Mouse (Mus musculus) brown adipose tissue, adult 24 weeks (tissue): Measurements from ENCODE around the gene Ints7. TPM values are rescaled to one million over a fixed set of nuclear protein-coding genes. Genes with fewer than 3 reads are reported as not detected.

Experiments used
- H3K27ac ChIP-seq: fragments of 200-500 bp; replicated peaks from 2 replicates; pipeline ENCODE4 v1.5.1; 2012; ENCODE audit warnings: low read depth, mild to moderate bottlenecking, low read length
- H3K4me1 ChIP-seq: fragments of 200-500 bp; 2 replicates; pipeline ENCODE4 v1.6.1; 2012; ENCODE audit warnings: low read length, mixed read lengths; ENCODE audit not compliant: control insufficient read depth, insufficient read depth, insufficient read length
- H3K4me3 ChIP-seq: fragments of 200-500 bp; 2 replicates; pipeline ENCODE4 v1.5.1; 2012; ENCODE audit warnings: low read depth, mild to moderate bottlenecking, low read length, moderate library complexity; ENCODE audit not compliant: insufficient read depth
- polyA plus RNA-seq: library from polyadenylated mRNA; stranded (reverse); fragments of >200 nt; gene quantifications from 2 replicates; pipeline ENCODE4 v1.2.4, GENCODE M21; 2012; ENCODE audit not compliant: missing spikeins, insufficient read depth, insufficient read length

Gene Ints7
- polyA plus RNA-seq, 1 experiment: 9.3 TPM

DNA sequence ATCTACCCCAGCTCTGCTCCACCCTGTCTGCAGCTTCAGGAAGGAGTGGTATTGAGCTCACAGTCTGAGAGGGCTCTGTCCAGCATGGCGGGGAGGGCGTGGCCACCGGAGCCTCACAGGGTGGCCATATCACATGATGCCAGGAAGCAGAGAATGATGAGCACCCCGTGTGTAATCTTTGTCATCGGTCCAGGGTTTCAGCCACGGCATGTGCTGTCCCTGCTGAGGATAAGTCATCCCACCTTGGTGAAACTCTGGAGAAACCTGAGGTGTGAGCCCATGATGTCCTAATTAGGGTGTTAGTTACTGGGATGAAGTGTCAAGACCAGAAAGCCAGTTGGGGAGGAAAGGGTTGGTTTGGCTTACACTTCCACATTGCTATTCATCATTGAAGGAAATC lies 33.6 kb downstream of the Ints7 start:
- Histone ChIP-seq H3K4me1 (no peaks in the 10 kb centered on the region), H3K4me3 (no peak overlapping the region), H3K27ac (no peak overlapping the region)

DNA sequence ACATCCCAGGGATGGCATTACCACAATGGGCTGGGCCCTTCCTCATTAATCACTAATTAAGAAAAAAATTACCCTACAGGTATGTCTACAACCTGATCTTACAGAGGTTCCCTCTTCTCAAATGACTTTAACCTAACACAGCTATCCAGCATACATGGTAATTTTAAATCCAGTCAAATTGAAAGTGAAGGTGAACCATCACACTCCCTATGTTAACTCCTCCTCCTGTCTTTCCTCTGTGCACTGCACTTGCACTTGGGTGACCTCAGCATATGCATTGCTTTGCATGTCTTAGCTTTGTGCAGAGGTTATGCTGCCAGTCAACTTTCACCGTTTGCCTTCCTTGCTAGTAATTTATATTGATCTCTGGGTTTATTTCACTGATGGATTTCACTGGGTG lies 34.1 kb downstream of the Ints7 start:
- no peak overlapping the region for H3K27ac ChIP-seq
- H3K4me1 ChIP-seq: no peaks in the 10 kb centered on the region
- no peak overlapping the region for H3K4me3 ChIP-seq

DNA sequence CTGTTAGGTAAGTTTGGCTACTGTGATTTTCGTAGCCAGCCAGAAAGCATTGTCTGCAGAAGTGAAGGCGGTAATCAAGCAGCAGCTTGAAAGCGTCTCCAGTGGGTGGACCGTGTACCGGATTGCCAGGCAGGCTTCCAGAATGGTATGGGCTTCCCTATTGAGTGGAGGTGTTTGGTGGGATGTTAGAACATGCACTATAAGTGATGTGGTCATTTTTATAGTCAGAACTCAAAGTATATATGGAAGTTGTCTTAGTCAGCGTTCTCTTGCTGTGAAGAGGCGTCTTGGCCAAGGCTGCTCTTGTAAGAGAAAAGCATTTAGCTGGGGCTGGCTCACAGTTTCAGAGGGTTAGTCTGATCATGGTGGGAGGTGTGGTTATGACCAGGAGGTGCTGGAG lies 34.9 kb downstream of the Ints7 start:
- Histone ChIP-seq H3K4me1 (no peaks in the 10 kb centered on the region), H3K27ac (no peak overlapping the region), H3K4me3 (no peak overlapping the region)

DNA sequence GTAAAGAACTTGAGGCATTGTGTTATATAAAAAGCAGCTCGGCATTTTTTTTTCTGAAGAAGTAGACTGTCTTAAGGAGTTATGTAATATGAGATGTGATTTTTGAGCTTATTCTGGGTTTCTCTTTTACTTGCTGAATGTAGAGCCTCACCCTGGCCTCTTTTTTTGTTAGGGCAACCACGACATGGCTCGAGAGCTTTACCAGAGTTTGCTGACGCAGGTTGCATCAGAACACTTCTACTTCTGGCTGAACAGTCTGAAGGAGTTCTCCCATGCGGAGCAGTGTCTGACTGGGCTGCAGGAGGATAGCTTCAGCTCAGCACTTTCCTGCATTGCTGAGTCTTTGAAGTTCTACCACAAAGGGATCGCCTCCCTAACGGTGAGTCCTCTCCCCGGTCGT lies 36.2 kb downstream of the Ints7 start:
- H3K4me1 ChIP-seq: no peaks in the 10 kb centered on the region
- no peak overlapping the region for H3K27ac ChIP-seq
- no peak overlapping the region for H3K4me3 ChIP-seq

DNA sequence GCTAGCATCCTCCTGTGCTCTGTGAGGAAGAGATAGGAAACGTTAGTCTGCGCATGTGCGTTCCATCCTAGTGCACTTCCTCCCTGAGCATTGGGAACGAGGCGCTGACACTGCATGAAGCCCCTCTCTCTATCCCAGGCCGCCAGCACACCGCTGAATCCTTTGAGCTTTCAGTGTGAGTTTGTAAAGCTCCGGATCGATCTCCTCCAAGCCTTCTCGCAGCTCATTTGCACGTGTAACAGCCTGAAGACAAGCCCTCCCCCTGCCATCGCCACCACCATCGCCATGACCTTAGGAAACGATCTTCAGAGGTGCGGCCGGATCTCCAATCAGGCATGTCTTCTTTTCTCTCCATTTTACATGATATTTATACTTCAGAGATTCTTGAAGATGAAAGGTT lies 37.4 kb downstream of the Ints7 start:
- Histone ChIP-seq H3K27ac (no peak overlapping the region), H3K4me3 (no peak overlapping the region)

DNA sequence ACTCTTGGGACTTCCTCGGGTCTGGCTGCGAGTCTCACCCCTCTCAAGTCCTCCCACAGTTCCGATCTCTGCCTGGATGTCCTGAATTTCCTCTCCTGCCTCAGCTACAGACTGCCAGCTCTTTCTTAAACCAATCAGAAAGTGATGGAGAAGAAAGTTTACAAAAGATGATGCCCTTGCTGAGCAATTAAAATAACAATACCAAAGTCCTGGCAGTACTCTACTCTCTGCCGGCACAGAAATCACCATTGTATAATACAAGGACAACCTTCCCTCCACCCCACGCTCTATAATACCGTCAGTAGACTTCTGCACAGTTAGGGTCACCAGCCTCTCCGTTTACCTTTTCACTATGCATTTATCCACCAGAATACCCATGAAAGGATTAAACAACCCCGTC lies 40.8 kb downstream of the Ints7 start:
- H3K27ac ChIP-seq: no peak overlapping the region
- peaks cover 1% of the 10 kb centered on the region; the same call in 1 of the 2 replicates for H3K4me1 ChIP-seq
- H3K4me3 ChIP-seq: no peak overlapping the region

More for the DNA sequence above, 37.4 kb downstream of the Ints7 start:
- no peaks in the 10 kb centered on the region for H3K4me1 ChIP-seq

DNA sequence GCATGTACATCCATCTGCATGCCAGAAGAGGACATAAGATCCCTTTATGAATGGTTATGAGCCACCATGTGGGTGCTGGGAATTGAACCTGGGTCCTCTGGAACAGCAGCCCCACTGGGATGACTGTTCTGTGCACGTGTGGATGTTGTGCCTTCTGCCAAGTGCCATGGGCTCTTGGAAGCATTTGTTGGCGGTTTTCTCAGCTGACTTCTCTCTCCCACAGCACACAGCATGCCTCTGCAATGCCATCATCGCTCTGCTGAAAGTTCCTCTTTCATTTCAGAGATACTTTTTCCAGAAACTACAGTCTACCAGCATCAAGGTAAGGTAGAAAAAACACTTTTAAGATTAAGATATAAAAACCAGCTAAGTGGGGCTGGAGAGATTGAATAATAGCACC lies 42.2 kb downstream of the Ints7 start:
- Histone ChIP-seq H3K4me3 (no peak overlapping the region), H3K27ac (no peak overlapping the region), H3K4me1 (peaks cover 2% of the 10 kb centered on the region; the same call in 1 of the 2 replicates)

DNA sequence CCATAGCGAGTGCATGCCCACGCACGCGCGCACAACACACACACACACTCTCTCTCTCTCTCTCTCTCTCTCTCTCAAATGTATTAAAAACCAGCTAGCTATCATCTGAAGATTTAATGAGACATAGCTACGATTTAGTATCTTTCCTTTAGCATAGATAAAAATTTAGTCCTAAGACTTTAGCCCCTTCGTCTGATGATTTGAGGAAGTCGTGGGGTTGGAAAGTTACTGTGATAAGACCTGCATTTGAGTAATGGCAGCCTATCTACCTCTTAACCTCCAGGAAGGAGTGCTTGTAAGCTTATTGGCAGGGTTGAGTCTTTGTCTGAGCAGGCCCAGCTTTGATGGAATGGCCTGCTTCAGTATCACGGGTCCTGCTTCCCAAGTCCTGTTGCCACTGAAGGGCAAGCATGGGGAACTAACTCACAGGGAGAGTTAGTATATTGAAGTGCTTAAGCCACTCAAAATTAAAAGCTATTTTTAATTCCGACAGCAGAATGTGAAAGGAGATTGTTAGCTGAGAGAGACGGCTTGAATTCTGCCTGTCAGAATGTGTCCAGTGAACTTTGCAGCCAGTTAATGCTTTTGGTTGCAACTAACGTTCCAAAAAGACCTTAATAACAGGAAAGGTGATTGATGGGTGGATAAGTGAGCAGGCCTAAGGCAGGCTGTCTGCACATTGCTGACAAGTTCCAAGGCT lies 42.8 kb downstream of the Ints7 start:
- H3K4me3 ChIP-seq: no peak overlapping the region
- peaks cover 2% of the 10 kb centered on the region; the same call in 1 of the 2 replicates for H3K4me1 ChIP-seq
- no peak overlapping the region for H3K27ac ChIP-seq

DNA sequence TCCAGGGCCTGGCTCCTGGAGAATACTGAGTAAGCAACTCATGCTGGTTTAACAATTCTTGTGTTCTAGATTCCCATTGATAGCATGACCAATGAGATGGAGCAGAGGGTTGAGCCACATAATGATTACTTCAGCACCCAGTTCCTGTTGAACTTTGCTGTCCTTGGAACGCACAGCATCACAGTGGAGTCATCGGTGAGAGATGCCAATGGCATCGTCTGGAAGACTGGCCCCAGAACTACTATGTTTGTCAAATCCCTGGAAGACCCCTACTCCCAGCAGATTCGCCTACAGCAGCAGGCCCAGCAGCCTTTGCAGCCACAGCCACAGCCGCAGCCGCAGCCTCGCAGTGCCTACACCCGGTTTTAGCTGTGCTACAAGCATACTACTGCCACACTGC lies 45.7 kb downstream of the Ints7 start:
- Histone ChIP-seq H3K4me1 (peaks cover 2% of the 10 kb centered on the region; the same call in 1 of the 2 replicates), H3K4me3 (no peak overlapping the region), H3K27ac (peak overlapping the region; percentile 45; the same call in 1 of the 2 replicates)

DNA sequence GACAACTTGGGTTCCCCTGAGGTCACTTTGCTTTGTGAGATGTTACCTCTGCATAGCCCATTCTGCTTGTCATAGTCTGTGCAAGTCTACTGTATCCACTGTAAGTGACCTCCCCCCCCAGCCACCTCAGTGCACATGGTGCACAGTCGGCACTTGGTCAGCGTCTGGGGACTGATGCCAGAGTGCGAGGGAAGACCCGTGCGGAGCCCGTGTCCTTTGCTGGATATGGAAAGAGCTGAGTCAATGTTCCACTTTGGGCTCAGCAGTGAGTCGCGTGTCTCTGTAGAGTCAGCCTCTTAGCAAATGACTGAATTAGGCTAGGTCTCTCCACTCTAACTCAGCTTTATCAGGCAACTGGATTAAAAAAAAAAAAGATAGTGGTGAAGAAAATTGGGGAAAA lies 47.4 kb downstream of the Ints7 start:
- Histone ChIP-seq H3K4me3 (no peak overlapping the region), H3K4me1 (peaks cover 3% of the 10 kb centered on the region), H3K27ac (no peak overlapping the region)

DNA sequence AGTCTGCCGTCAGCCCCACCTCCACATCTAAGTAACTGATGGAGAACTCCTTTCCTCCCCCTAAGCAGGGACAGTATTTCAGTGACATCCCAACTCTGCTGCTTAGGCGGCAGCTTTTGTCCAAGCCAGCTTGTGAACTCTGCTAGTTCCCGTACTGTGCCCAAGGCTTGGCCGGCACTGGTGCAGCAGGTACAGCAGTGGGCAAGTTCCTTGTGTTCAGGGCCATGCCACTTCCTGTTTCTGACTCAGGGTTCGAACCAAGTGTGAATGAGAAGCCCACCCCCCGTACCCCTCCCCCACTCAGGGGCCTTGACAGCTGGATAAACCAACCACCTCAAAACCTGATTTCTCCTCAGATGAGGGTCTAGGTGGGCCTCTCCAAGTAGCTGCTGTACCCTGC lies 49.1 kb downstream of the Ints7 start:
- H3K27ac ChIP-seq: no peak overlapping the region
- H3K4me3 ChIP-seq: no peak overlapping the region

DNA sequence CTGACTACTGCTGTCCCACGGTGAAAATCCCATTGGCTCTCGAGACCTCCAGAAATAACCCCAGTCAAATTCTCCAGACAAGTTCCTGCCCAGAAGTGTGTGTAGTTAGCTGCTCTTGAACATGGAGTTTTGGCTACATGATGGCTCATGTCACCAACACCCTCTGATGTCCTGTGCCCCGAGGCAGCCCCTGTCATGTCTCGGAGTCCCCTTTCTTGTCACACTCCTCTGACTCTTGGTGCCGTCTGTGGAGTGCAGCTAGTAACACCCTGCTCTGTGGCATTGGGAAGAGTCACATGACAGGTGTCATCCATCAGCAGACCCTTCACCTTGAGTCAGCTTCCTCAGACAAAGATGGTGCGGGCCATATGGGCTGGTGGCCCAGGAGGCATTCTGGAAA lies 49.6 kb downstream of the Ints7 start:
- peaks cover 7% of the 10 kb centered on the region for H3K4me1 ChIP-seq
- no peak overlapping the region for H3K27ac ChIP-seq
- no peak overlapping the region for H3K4me3 ChIP-seq

More for the DNA sequence above, 49.1 kb downstream of the Ints7 start:
- peaks cover 7% of the 10 kb centered on the region for H3K4me1 ChIP-seq

DNA sequence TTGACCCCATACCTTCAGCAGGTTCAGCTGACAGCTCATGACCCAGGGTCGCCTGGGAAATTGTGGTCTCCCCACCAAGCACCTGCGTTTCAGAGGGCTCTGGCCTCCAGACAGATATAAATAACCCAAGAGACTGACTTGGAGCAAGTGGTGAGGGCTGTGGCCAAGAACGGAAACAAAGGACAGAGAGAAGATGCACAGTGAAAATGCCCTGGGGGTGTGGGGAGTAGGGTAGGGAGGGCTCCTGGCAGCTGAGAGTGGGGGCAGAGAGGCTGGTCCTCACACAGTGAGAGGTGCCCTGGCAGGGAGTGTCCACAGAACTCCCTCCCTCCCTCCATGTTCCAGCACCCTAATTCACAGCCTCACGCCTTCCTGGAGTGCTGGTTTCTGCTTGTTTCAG lies 50.2 kb downstream of the Ints7 start:
- Histone ChIP-seq H3K4me1 (peaks cover 7% of the 10 kb centered on the region), H3K4me3 (no peak overlapping the region), H3K27ac (no peak overlapping the region)

DNA sequence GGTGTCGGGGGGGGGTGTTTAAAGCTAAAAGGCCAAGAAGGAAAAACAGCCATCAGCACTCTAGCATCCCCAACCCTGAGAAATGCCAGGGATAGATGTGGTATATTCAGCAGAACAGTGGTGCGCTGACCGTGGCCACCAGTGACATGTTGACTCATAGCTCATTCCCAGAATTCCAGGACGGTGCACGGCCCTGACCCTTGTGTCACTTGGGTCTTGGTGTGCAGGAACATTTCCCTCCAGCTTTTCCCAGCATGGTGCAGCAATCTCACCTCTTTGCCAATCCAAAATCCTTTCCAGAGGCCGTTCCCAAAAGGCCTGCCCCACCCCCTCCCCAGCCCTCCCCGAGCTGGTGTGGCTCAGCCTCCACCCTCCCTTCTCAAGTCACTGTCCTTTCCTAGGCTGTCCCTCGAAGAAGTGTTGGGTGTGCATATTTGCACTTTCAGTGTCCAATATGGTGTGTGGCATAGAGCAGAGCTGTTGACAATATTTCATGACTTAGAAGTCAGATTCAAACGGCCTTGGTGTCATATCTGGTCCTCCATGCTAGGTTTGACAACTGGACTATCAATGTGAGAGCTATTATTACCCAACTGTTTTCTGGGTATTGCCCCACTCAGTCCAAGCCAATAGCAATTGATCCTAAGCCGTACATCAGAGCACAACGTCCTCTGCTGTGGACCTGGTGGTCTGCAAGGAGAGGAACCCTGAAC lies 53.2 kb downstream of the Ints7 start:
- no peak overlapping the region for H3K27ac ChIP-seq
- H3K4me1 ChIP-seq: peaks cover 8% of the 10 kb centered on the region
- no peak overlapping the region for H3K4me3 ChIP-seq

DNA sequence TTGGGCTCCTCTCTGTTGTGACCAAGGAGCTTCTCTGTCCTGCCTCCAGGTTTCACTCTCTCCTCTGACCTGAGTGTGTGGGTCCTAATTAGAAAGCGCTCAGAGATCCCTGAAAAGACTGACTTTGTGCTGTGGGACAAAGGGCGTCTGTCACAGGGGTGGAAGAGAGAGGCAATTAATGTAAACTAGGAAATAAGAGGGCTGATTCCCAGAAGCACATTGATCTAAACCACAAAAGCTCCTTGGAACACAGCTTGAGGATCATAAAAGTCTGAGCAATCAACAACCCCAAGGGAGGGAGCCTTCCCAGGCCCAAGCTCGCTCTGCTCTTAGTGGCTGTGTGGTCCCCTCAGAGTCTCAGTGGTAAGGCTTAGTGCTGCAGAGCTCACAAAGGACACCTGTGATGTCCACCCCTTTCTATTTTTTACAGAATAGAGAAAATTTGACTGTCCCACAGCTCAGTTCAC lies 53.8 kb downstream of the Ints7 start:
- Histone ChIP-seq H3K4me3 (no peak overlapping the region), H3K27ac (no peak overlapping the region), H3K4me1 (peaks cover 8% of the 10 kb centered on the region)
